Mouse (Mus musculus): ENCODE measurements around the gene Ptrh1.

- TF ChIP-seq POLR2A (IDR thresholded peaks at IDR 0.05; ENCODE audit: low read depth, low read length) (no peak), CTCF (IDR thresholded peaks at IDR 0.05; ENCODE audit: extremely low read depth, insufficient read length, insufficient replicate concordance, low read depth, low read length) (no peak)
Measured at GRCm38 (mm10) chr2:32728463-32728862, 47.1 kb upstream of the Ptrh1 start.
